Mouse (Mus musculus): ENCODE measurements around the gene Gm21987. TPM values are rescaled to one million over a fixed set of nuclear protein-coding genes. Genes with fewer than 3 reads are reported as not detected.

Gene Gm21987
- polyA plus RNA-seq, 1 experiment from 2014 or later = not detected

GRCm38 (mm10) chr16:38376841-38377249 is 30.0 kb downstream of the Gm21987 start:
- peak overlapping the region; percentile 44 for H3K4me3 ChIP-seq
- no peaks in the 10 kb centered on the region for H3K9me3 ChIP-seq
- 60% methylated on average over 8 of the region's 8 CpGs for WGBS
- no peak for DNase-seq (ENCODE audit: low spot score)
- H3K27ac ChIP-seq (replicated peaks) = peak overlapping the region; percentile 78
- H3K27me3 ChIP-seq (replicated peaks; ENCODE audit: low read depth, poor library complexity, severe bottlenecking) = 0 out of 2 replicates have a peak, but pooled peaks cover 3% of the 10 kb centered on the region
- H3K4me1 ChIP-seq = peaks cover 28% of the 10 kb centered on the region
- no peaks in the 10 kb centered on the region for H3K36me3 ChIP-seq (replicated peaks)

- H3K36me3 ChIP-seq (replicated peaks) = no peaks in the 10 kb centered on the region
- H3K4me3 ChIP-seq = no peak overlapping the region
- WGBS = 85% methylated on average over 6 of the region's 6 CpGs
- no peaks in the 10 kb centered on the region for H3K9me3 ChIP-seq
- no peak overlapping the region for H3K27ac ChIP-seq (replicated peaks)
- no peak for DNase-seq (ENCODE audit: low spot score)
- H3K27me3 ChIP-seq (replicated peaks; ENCODE audit: low read depth, poor library complexity, severe bottlenecking) = 0 out of 2 replicates have a peak, but pooled peaks cover 3% of the 10 kb centered on the region
- H3K4me1 ChIP-seq = peaks cover 28% of the 10 kb centered on the region
These were observed 30.7 kb downstream of the Gm21987 start for GRCm38 (mm10) chr16:38377546-38377945.

GRCm38 (mm10) chr16:38378591-38378990 is 31.8 kb downstream of the Gm21987 start:
- H3K4me3 ChIP-seq = no peak overlapping the region
- WGBS = 78% methylated on average over 6 of the region's 6 CpGs
- H3K9me3 ChIP-seq = no peaks in the 10 kb centered on the region
- peaks cover 28% of the 10 kb centered on the region for H3K4me1 ChIP-seq
- no peak for DNase-seq (ENCODE audit: low spot score)
- H3K27me3 ChIP-seq (replicated peaks; ENCODE audit: low read depth, poor library complexity, severe bottlenecking) = 0 out of 2 replicates have a peak, but pooled peaks cover 3% of the 10 kb centered on the region
- no peak overlapping the region for H3K27ac ChIP-seq (replicated peaks)
- no peaks in the 10 kb centered on the region for H3K36me3 ChIP-seq (replicated peaks)

- H3K9me3 ChIP-seq = no peaks in the 10 kb centered on the region
- peak; percentile 29 for DNase-seq (ENCODE audit: low spot score)
- 0 out of 2 replicates have a peak, but pooled peaks cover 3% of the 10 kb centered on the region for H3K27me3 ChIP-seq (replicated peaks; ENCODE audit: low read depth, poor library complexity, severe bottlenecking)
- peaks cover 28% of the 10 kb centered on the region for H3K4me1 ChIP-seq
- H3K4me3 ChIP-seq = no peak overlapping the region
- no peak overlapping the region for H3K27ac ChIP-seq (replicated peaks)
- H3K36me3 ChIP-seq (replicated peaks) = no peaks in the 10 kb centered on the region
- 35% methylated on average over 6 of the region's 6 CpGs for WGBS
These were observed 32.2 kb downstream of the Gm21987 start for GRCm38 (mm10) chr16:38379088-38379487.

GRCm38 (mm10) chr16:38379493-38379892 is 32.7 kb downstream of the Gm21987 start:
- H3K4me3 ChIP-seq = no peak overlapping the region
- no peak for DNase-seq (ENCODE audit: low spot score)
- H3K27me3 ChIP-seq (replicated peaks; ENCODE audit: low read depth, poor library complexity, severe bottlenecking) = 0 out of 2 replicates have a peak, but pooled peaks cover 3% of the 10 kb centered on the region
- WGBS = 71% methylated on average over 3 of the region's 3 CpGs
- no peak overlapping the region for H3K27ac ChIP-seq (replicated peaks)
- no peaks in the 10 kb centered on the region for H3K9me3 ChIP-seq
- peaks cover 28% of the 10 kb centered on the region for H3K4me1 ChIP-seq
- no peaks in the 10 kb centered on the region for H3K36me3 ChIP-seq (replicated peaks)

- H3K4me3 ChIP-seq = no peak overlapping the region
- H3K9me3 ChIP-seq = no peaks in the 10 kb centered on the region
- 0 out of 2 replicates have a peak, but pooled peaks cover 3% of the 10 kb centered on the region for H3K27me3 ChIP-seq (replicated peaks; ENCODE audit: low read depth, poor library complexity, severe bottlenecking)
- no peak for DNase-seq (ENCODE audit: low spot score)
- no peak overlapping the region for H3K27ac ChIP-seq (replicated peaks)
- no peaks in the 10 kb centered on the region for H3K36me3 ChIP-seq (replicated peaks)
- H3K4me1 ChIP-seq = peaks cover 26% of the 10 kb centered on the region
- WGBS = 92% methylated on average over 3 of the region's 3 CpGs
These were observed 33.1 kb downstream of the Gm21987 start for GRCm38 (mm10) chr16:38379926-38380325.

GRCm38 (mm10) chr16:38383683-38384082 is 36.8 kb downstream of the Gm21987 start:
- no peaks in the 10 kb centered on the region for H3K36me3 ChIP-seq (replicated peaks)
- peaks cover 10% of the 10 kb centered on the region for H3K4me1 ChIP-seq
- WGBS = 94% methylated on average over 2 of the region's 2 CpGs
- no peak overlapping the region for H3K27ac ChIP-seq (replicated peaks)
- no peaks in the 10 kb centered on the region for H3K27me3 ChIP-seq (replicated peaks; ENCODE audit: low read depth, poor library complexity, severe bottlenecking)
- no peak overlapping the region for H3K4me3 ChIP-seq
- no peak for DNase-seq (ENCODE audit: low spot score)
- no peaks in the 10 kb centered on the region for H3K9me3 ChIP-seq

GRCm38 (mm10) chr16:38385184-38385634 is 38.4 kb downstream of the Gm21987 start:
- Histone ChIP-seq H3K9me3 (no peaks in the 10 kb centered on the region), H3K4me1 (no peaks in the 10 kb centered on the region), H3K36me3 (replicated peaks) (no peaks in the 10 kb centered on the region), H3K27me3 (replicated peaks; ENCODE audit: low read depth, poor library complexity, severe bottlenecking) (no peaks in the 10 kb centered on the region), H3K27ac (replicated peaks) (no peak overlapping the region), H3K4me3 (no peak overlapping the region)
- no peak for DNase-seq (ENCODE audit: low spot score)
- WGBS = 91% methylated on average over 6 of the region's 6 CpGs

GRCm38 (mm10) chr16:38385700-38386099 is 38.9 kb downstream of the Gm21987 start:
- Histone ChIP-seq H3K9me3 (no peaks in the 10 kb centered on the region), H3K36me3 (replicated peaks) (no peaks in the 10 kb centered on the region), H3K4me1 (no peaks in the 10 kb centered on the region), H3K4me3 (no peak overlapping the region), H3K27me3 (replicated peaks; ENCODE audit: low read depth, poor library complexity, severe bottlenecking) (no peaks in the 10 kb centered on the region), H3K27ac (replicated peaks) (no peak overlapping the region)
- 92% methylated on average over 4 of the region's 4 CpGs for WGBS
- DNase-seq (ENCODE audit: low spot score) = no peak

GRCm38 (mm10) chr16:38387389-38387788 is 40.5 kb downstream of the Gm21987 start:
- Histone ChIP-seq H3K9me3 (no peaks in the 10 kb centered on the region), H3K4me1 (no peaks in the 10 kb centered on the region), H3K36me3 (replicated peaks) (no peaks in the 10 kb centered on the region), H3K27me3 (replicated peaks; ENCODE audit: low read depth, poor library complexity, severe bottlenecking) (no peaks in the 10 kb centered on the region), H3K4me3 (no peak overlapping the region), H3K27ac (replicated peaks) (no peak overlapping the region)
- WGBS = 92% methylated on average over 6 of the region's 6 CpGs
- DNase-seq (ENCODE audit: low spot score) = no peak

- 78% methylated on average over 6 of the region's 6 CpGs for WGBS
- Histone ChIP-seq H3K27ac (replicated peaks) (no peak overlapping the region), H3K9me3 (no peaks in the 10 kb centered on the region), H3K4me1 (no peaks in the 10 kb centered on the region), H3K4me3 (no peak overlapping the region), H3K36me3 (replicated peaks) (no peaks in the 10 kb centered on the region), H3K27me3 (replicated peaks; ENCODE audit: low read depth, poor library complexity, severe bottlenecking) (no peaks in the 10 kb centered on the region)
- no peak for DNase-seq (ENCODE audit: low spot score)
These were observed 41.9 kb downstream of the Gm21987 start for GRCm38 (mm10) chr16:38388757-38389156.

- no peaks in the 10 kb centered on the region for H3K9me3 ChIP-seq
- no peaks in the 10 kb centered on the region for H3K36me3 ChIP-seq (replicated peaks)
- WGBS = 83% methylated on average over 8 of the region's 8 CpGs
- no peak for DNase-seq (ENCODE audit: low spot score)
- H3K27me3 ChIP-seq (replicated peaks; ENCODE audit: low read depth, poor library complexity, severe bottlenecking) = no peaks in the 10 kb centered on the region
- no peaks in the 10 kb centered on the region for H3K4me1 ChIP-seq
- no peak overlapping the region for H3K4me3 ChIP-seq
- H3K27ac ChIP-seq (replicated peaks) = no peak overlapping the region
These were observed 42.5 kb downstream of the Gm21987 start for GRCm38 (mm10) chr16:38389284-38389893.

GRCm38 (mm10) chr16:38390322-38390721 is 43.5 kb downstream of the Gm21987 start:
- WGBS = 89% methylated on average over 7 of the region's 7 CpGs
- no peaks in the 10 kb centered on the region for H3K4me1 ChIP-seq
- no peak overlapping the region for H3K4me3 ChIP-seq
- H3K36me3 ChIP-seq (replicated peaks) = no peaks in the 10 kb centered on the region
- no peaks in the 10 kb centered on the region for H3K27me3 ChIP-seq (replicated peaks; ENCODE audit: low read depth, poor library complexity, severe bottlenecking)
- no peak for DNase-seq (ENCODE audit: low spot score)
- no peaks in the 10 kb centered on the region for H3K9me3 ChIP-seq
- no peak overlapping the region for H3K27ac ChIP-seq (replicated peaks)

Measured in embryonic facial prominence, embryonic 10.5 days (tissue).